Mouse (Mus musculus) kidney, postnatal 10 days (tissue): Measurements from ENCODE around the gene Iqgap2.

Source experiments
- DNase-seq: peaks from one replicate; pipeline ENCODE4 v3.0.0; 2021; ENCODE audit warnings: mixed read lengths

Gene Iqgap2

GRCm38 (mm10) chr13:95891491-95891925 is at the start of gene Iqgap2:
Gene Iqgap2 (minus strand): TSS chr13:95891922.
- DNase-seq: no peak

GRCm38 (mm10) chr13:95940811-95941210 is 49.1 kb upstream of the Iqgap2 start:
- DNase-seq: no peak

- no peak for DNase-seq
Observed at GRCm38 (mm10) chr13:95924201-95924621, 32.5 kb upstream of the Iqgap2 start.

- no peak for DNase-seq
Observed at GRCm38 (mm10) chr13:95922626-95923025, 30.9 kb upstream of the Iqgap2 start.

- DNase-seq: no peak
Observed at GRCm38 (mm10) chr13:95918624-95919284, 27.0 kb upstream of the Iqgap2 start.

GRCm38 (mm10) chr13:95913046-95913406 is 21.3 kb upstream of the Iqgap2 start:
- DNase-seq: no peak

GRCm38 (mm10) chr13:95912157-95913045 is 20.7 kb upstream of the Iqgap2 start:
- no peak for DNase-seq

- peak; percentile 27 for DNase-seq
Observed at GRCm38 (mm10) chr13:95910270-95910669, 18.5 kb upstream of the Iqgap2 start.

- no peak for DNase-seq
Observed at GRCm38 (mm10) chr13:95909244-95909643, 17.5 kb upstream of the Iqgap2 start.

- DNase-seq: no peak
Observed at GRCm38 (mm10) chr13:95902696-95903095, 11.0 kb upstream of the Iqgap2 start.

GRCm38 (mm10) chr13:95899885-95900650 is 8.3 kb upstream of the Iqgap2 start:
- no peak for DNase-seq

GRCm38 (mm10) chr13:95896501-95896900 is 4.8 kb upstream of the Iqgap2 start:
- no peak for DNase-seq

GRCm38 (mm10) chr13:95893166-95893565 is 1.4 kb upstream of the Iqgap2 start:
- DNase-seq: no peak

GRCm38 (mm10) chr13:95892611-95893145 is 956 bp upstream of the Iqgap2 start:
- peak; percentile 38 for DNase-seq

GRCm38 (mm10) chr13:95891926-95892610 is 346 bp upstream of the Iqgap2 start:
- DNase-seq: peak; percentile 88

- peak; percentile 70 for DNase-seq
Observed at GRCm38 (mm10) chr13:95890851-95891471, 761 bp downstream of the Iqgap2 start.

- DNase-seq: peak; percentile 18
Observed at GRCm38 (mm10) chr13:95889981-95890545, 1.7 kb downstream of the Iqgap2 start.

- DNase-seq: no peak
Observed at GRCm38 (mm10) chr13:95889366-95889765, 2.4 kb downstream of the Iqgap2 start.

- no peak for DNase-seq
Observed at GRCm38 (mm10) chr13:95888621-95889020, 3.1 kb downstream of the Iqgap2 start.

GRCm38 (mm10) chr13:95888170-95888569 is 3.6 kb downstream of the Iqgap2 start:
- DNase-seq: no peak

GRCm38 (mm10) chr13:95887375-95887774 is 4.3 kb downstream of the Iqgap2 start:
- DNase-seq: no peak
